Mouse (Mus musculus) left cerebral cortex, postnatal 4 days (tissue): ENCODE results near the gene Nudt15. TPM values are rescaled to one million over a fixed set of nuclear protein-coding genes. Genes with fewer than 3 reads are reported as not detected.
A peak's percentile ranks its signal among the peaks of the same experiment; 100 is the strongest.
"Not testable (repeated sequence)": the region's sequence is repeated elsewhere in the genome, so short reads cannot be mapped to it uniquely, and the experiment has no call there.

Experiments
- DNase-seq: peaks from one replicate; pipeline ENCODE4 v3.0.0-alpha.2; 2022
- intact Hi-C: fragments of 180-260 bp; cut with DNase I; formaldehyde crosslinking; loops from one replicate; pipeline ENCODE4 v1.15.1; 2025
- total RNA-seq, 2 experiments: library from RNA; stranded (reverse); gene quantifications; 2 replicates each; pipeline ENCODE4 v1.2.3; 2021

Gene Nudt15
- total RNA-seq = 1 to 10 TPM; 4.6 to 6.1 TPM

DNA sequence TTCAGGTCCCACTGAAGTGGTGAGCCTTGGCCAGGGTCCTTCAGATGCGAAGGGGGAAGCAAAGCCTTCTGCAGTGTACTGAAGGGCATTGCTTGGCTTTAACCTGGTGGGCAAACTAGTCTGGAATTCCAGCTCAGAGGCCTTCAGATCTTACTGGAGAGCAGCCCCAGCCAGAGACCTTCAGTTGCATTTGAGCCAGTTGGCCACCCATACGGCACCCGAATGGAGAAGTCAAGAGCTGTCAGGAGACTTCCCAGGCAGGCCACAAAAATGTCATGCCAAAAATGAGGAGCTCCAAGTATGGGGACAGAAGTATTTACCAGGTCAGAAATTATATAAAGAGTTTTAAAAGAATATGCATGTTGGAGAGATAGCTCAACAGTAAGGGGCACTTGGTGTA, at the start of gene Nudt15:
TSS of gene Nudt15 (minus strand) at position 192 of the 400 bp plus-strand sequence.
- intact Hi-C loops = no loop called here
- no peak for DNase-seq

DNA sequence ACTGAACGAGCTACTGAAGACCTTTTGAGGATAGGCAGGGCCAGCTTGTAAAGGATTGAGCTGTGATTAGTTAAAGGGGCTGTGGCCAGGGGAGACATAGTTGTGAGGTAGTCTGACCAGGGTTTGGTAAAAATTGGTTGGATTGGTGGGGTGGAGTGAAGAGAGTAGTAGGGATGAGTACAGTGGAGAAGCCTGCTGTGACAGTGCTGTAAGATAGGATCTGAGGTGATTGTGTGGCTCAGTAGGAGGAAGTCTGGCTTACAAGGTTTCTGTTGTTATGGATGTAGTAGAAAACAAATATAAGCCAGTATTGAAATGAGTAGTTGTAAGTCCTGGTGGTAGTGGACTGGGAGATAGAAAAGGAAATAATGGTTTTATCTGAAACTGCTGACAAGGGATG, 44.1 kb upstream of the Nudt15 start:
- intact Hi-C loops = no loop called here
- no peak for DNase-seq

GRCm38 (mm10) chr14:73588080-73588479, 40.0 kb upstream of the Nudt15 start:
- no peak for DNase-seq
- intact Hi-C loops = no loop called here

DNA sequence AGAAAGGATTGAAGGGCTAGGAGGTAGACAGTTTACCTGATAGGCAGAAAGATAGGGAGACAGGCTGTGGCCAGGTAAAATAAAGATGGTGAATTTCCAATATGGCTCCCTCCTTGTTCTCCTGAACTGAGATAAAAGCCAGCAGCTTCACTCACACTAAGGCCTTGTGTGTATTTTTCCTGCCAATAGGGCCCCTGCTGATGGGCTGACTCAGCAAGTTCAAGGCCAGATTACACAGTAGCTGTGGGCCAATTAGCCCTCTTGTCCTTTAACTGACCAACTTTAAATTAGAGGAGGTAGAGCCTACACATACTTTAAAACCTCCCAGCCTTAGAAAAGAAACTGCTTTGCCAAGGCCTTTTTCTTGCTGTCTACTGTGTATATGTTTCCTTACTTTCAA, 28.3 kb upstream of the Nudt15 start:
- intact Hi-C loops = no loop called here
- DNase-seq = no peak

- DNase-seq = no peak
- intact Hi-C loops = loop anchor here (5.0 kb wide), 1 partner anchor 1068 kb away; the partner anchor contains the start of gene Htr2a
These were observed 26.0 kb upstream of the Nudt15 start for GRCm38 (mm10) chr14:73574053-73574452.

GRCm38 (mm10) chr14:73571143-73571542, 23.1 kb upstream of the Nudt15 start:
- DNase-seq = no peak
- intact Hi-C loops = loop anchor here (5.0 kb wide), 1 partner anchor 1071 kb away; the partner anchor contains the start of gene Htr2a

GRCm38 (mm10) chr14:73569831-73570230, 21.8 kb upstream of the Nudt15 start:
- not testable (repeated sequence) for DNase-seq
- intact Hi-C loops = loop anchor here (5.0 kb wide), 1 partner anchor 1072 kb away; the partner anchor contains the start of gene Htr2a

GRCm38 (mm10) chr14:73553122-73553696, 5.2 kb upstream of the Nudt15 start:
- DNase-seq = no peak
- intact Hi-C loops = no loop called here

GRCm38 (mm10) chr14:73552341-73553121, 4.5 kb upstream of the Nudt15 start:
- intact Hi-C loops = no loop called here
- DNase-seq = peak; percentile 97

GRCm38 (mm10) chr14:73551164-73551563, 3.1 kb upstream of the Nudt15 start:
- DNase-seq = no peak
- intact Hi-C loops = no loop called here

DNA sequence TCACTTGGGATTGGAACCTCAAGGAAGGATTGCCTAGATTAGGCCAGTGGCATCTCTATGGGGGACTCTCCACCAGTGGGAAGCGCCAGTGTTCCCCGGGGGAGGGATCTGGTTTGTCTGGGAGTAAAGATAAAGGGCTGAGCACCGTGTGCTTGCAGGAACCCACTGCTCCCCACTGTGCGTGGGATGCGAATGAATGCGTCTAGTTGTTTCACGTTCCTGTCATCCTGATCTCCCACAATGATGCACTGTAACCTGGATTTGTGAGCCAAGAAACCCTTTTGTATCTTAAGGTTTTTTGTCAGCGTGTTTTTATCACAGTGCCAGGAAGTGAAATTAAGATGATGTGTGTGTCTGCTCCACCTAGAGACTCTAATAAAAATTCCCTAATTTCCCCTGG, 2.7 kb upstream of the Nudt15 start:
- intact Hi-C loops = no loop called here
- no peak for DNase-seq

GRCm38 (mm10) chr14:73550291-73550690, 2.2 kb upstream of the Nudt15 start:
- intact Hi-C loops = no loop called here

DNA sequence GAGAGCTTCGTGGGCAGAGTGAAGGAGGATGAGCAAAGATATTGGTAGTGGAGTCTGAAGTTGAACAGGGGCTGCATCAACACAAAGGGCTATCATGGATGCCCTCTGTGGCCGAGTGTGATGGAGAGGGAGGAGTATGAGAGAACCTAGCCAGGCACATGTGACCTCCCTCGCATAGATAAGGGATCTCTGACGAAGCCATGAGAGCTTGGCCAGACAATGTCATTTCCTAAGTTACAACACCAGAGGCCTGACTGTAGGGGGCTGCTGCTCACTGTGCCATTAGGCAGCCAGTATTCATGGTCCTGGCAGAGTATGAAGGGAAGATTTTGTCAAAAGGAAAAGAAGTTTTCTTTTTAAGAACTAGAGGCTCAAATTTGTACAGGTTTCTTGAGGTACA, 1.0 kb downstream of the Nudt15 start:
- DNase-seq = no peak
- intact Hi-C loops = no loop called here

More at GRCm38 (mm10) chr14:73550291-73550690, 2.2 kb upstream of the Nudt15 start:
- no peak for DNase-seq

DNA sequence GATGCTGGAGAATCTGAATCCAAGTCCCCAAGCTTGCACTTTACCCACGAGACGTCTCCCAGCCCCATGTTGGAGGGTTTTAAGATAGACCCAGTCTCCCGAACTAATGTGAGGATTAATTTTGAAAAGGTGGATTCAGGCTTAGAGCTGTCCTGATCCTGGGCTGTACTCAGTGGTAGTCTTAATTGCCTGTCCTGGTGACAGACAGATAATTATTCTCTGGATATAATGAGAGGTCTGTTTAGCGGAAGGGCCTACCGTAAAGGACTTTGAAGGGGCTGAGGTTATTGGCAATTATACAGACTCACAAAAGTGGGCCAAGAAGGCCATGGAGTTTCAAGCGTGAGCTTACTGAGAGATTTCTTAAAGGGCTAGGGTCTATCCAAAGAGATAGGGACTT, 4.3 kb downstream of the Nudt15 start:
- no peak for DNase-seq
- intact Hi-C loops = no loop called here

- intact Hi-C loops = no loop called here
- DNase-seq = no peak
These were observed 12.4 kb downstream of the Nudt15 start for GRCm38 (mm10) chr14:73535641-73536040.

- intact Hi-C loops = no loop called here
- no peak for DNase-seq
These were observed 14.1 kb downstream of the Nudt15 start for GRCm38 (mm10) chr14:73533755-73534465.

- intact Hi-C loops, DNase-seq: not testable (repeated sequence)
These were observed 19.4 kb downstream of the Nudt15 start for GRCm38 (mm10) chr14:73528661-73529060.

- intact Hi-C loops = no loop called here
- DNase-seq = peak; percentile 95
These were observed 23.1 kb downstream of the Nudt15 start, which contains the start of gene Sucla2 for GRCm38 (mm10) chr14:73524766-73525448. Gene Sucla2, plus strand, starts transcription at chr14:73525319.

- intact Hi-C loops = no loop called here
- DNase-seq = no peak
These were observed 23.9 kb downstream of the Nudt15 start for GRCm38 (mm10) chr14:73524136-73524535.

DNA sequence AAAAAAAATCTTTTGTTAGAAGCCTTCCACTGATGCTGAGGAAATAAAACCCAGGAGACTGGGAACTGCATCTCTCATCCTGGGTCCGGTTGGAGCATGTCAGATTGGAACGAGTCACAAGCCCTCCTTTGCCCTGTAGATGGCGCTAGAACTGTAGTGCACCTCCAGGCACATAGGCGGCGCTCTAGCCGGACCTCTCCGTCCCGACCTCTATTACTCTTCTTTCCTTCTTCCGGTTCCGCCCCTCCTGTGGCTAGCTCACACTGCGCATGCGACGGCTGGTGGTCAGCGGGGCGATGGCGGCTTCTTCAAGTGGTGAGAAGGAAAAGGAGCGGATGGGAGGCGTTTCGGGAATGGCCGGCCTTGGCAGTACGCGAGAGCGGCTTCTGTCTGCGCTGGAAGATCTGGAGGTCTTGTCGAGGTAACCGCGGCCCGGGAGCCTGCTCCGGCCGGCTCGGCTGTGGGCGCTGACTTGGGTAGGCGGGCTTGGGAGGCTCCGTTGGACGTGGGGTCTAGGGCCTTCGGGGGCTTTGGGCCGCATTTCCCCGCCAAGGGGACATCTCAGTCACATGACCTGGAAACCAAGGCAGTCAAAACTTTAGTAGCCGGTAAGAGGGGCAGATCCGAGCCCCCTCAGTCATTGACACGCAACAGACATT, 38.1 kb downstream of the Nudt15 start, which contains the start of gene Med4:
TSS of gene Med4 (plus strand) at position 261 of the 659 bp plus-strand sequence.
- intact Hi-C loops = no loop called here
- peak; percentile 96 for DNase-seq
